Mouse (Mus musculus) erythroblast, embryonic 14.5 days (primary cell): ENCODE results near the gene Tex19.2.

ENCODE experiments used
- GATA1 ChIP-seq: IDR thresholded peaks from 2 replicates; pipeline ENCODE4 v1.6.1; 2012; ENCODE audit warnings: low read length, inconsistent platforms, mixed read lengths
- TAL1 ChIP-seq: IDR thresholded peaks from 3 replicates; pipeline ENCODE4 v1.6.1; 2012; ENCODE audit warnings: low read length, inconsistent platforms, mixed read lengths

DNA sequence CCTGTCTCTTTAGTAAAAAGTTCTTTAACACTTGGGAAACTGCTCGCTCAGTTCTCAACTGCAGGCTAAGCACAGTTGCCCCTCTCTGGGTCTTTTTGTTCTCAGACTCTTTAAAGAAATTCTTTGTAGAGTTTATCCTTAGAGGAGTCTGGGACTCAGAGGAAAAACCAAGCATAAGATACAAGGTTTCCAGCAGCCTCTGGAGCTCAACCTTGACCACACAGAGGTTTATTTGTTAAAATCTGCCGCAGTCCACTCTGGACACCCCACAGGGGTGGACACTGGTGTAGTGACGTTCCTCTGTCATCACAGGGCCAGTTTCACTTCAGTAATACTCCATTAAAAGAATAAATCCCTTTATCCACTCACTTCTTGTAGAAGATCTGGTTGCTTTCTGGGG is at the start of gene Tex19.2:
- TF ChIP-seq TAL1 = no peak
- no peak for TF ChIP-seq GATA1
